Mouse (Mus musculus) 3134 (cell line): ENCODE measurements around the gene Cachd1.

Experiments used
- DNase-seq: peaks from one replicate; pipeline ENCODE4 v3.0.0-alpha.2; 2011; ENCODE audit warnings: low spot score; ENCODE audit not compliant: insufficient read length; ENCODE audit errors: extremely low read depth

The Cachd1 gene

GRCm38 (mm10) chr4:100974455-100975035 is 198.1 kb downstream of the Cachd1 start:
- DNase-seq = no peak

DNA sequence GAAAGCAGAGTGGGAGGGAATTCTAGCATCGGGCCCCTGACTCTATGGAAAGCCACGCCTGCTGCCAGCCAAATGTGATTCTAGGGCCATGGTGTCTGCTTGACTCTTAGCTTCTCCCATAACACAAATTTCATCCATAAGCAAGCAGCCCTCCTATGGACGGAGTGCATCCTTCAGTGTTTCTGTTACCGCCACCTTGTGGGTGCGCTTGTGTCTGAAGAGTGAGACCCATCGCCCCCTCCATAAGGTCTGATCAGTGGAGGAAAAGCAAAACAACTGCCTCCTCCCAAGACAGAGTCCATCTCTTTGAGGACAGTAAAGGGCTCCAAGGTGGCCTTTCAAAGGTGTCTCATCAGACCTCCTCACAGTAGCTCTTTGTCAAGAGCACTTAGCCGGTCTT is 201.0 kb downstream of the Cachd1 start:
- DNase-seq = no peak

DNA sequence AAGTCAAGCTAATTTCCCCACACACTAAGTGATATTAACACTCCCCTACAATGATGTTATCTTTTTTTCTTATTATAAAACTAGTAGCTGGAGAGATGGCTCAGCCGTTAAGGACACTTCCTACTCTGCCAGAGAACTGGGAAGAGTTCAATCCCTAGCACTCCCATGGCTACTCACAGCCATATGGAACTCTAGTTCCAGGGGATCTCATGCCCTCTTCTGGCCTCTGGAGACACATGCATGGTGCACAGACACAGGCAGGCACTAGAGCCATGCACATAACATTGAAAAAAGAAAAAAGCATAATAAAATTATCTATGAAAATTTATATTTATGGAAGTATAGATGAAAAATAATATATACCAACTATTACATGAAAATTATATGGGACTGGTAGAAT is 210.7 kb downstream of the Cachd1 start:
- DNase-seq = no peak

DNA sequence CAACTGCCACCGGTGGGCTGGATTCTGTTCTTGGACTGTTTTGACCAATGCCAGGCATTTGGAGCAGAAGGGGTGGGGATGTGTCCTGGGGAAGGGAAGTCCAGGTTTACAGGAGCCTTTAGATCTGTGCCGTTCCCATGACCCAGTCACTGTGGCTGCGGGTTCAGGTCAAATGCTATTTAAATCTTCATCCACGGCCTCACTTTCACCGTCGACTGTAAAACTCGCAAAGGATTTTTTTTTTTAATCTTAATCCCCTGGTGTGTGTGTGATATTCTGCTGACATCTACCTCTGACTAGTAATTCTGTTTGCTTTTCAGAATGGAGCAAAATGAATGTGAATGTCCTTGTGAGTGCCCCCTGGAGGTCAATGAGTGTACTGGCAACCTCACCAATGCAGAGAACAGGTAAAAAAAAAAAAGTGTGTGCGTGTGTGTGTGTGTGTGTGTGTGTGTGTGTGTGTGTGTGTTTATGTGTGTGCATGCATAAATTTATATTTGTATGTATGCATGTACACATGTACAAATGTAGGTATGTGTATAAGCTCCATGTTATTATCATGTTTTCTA is 211.8 kb downstream of the Cachd1 start:
- DNase-seq = no peak

GRCm38 (mm10) chr4:100990996-100991395 is 214.5 kb downstream of the Cachd1 start:
- no peak for DNase-seq

DNA sequence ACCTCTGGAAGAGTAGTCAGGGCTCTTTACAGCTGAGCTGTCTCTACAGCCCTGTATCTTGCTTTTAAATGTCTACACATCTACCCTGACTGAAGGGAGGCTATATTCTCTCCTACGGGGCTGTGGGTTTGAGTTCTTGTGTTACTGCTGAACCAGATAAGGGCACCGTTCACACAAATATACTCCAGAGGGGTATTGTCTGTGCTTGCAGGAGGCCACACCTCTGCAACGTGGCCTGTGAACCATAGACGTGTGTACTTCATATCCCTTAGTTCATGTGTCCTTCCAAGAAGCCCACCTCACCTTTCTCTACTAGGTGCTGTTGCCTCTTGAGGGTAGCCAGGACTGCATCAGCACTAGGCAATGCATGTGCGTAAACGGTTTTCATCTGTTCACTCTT is 215.6 kb downstream of the Cachd1 start:
- DNase-seq = no peak

GRCm38 (mm10) chr4:100994442-100995255 is 218.2 kb downstream of the Cachd1 start:
- DNase-seq = no peak

- no peak for DNase-seq
Measured at GRCm38 (mm10) chr4:100995617-100996016, 219.1 kb downstream of the Cachd1 start.

GRCm38 (mm10) chr4:100996060-100996651 is 219.7 kb downstream of the Cachd1 start:
- DNase-seq = no peak

DNA sequence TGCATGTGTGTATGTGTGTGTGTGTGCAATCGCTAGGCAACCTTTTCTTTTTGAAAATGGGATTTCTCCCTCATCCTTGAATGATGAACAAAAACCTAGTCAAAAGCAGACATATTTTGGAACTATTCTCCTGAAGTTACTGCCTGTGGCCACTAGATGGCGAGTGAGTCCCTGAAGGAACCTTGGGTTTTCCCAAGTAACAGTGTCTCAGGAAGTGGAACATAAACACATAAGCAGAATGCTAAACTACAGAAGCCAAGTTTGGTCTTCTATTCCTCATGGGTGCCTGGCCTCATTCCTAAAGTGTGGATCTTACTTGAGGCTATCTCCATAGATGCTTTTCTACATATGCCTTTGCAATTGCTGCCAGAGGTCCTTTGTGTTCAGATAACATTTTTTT is 221.7 kb downstream of the Cachd1 start:
- no peak for DNase-seq

GRCm38 (mm10) chr4:100998906-100999305 is 222.4 kb downstream of the Cachd1 start:
- DNase-seq = no peak

DNA sequence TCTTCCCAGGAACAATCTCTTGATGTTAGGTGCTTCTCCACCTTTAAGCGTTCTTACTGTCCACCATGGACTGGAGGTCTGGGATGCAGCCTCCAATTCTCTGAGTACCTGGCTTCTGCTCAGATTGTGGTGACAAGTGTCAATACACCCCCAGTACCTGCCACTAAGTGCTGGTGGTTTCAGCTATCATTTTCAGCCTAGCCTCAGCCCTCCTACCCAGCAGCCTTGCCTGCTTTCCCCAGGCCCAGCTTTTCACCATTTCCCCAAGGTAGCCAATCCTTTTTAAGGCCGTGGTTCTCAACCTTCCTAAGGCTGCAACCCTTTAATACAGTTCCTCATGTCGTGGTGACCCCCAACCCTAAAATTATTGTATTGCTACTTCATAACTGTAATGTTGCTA is 224.1 kb downstream of the Cachd1 start:
- no peak for DNase-seq

GRCm38 (mm10) chr4:101001073-101001472 is 224.6 kb downstream of the Cachd1 start:
- no peak for DNase-seq

GRCm38 (mm10) chr4:101002961-101003360 is 226.5 kb downstream of the Cachd1 start:
- no peak for DNase-seq

- DNase-seq = no peak
Measured at GRCm38 (mm10) chr4:101008362-101008769, 231.9 kb downstream of the Cachd1 start.

DNA sequence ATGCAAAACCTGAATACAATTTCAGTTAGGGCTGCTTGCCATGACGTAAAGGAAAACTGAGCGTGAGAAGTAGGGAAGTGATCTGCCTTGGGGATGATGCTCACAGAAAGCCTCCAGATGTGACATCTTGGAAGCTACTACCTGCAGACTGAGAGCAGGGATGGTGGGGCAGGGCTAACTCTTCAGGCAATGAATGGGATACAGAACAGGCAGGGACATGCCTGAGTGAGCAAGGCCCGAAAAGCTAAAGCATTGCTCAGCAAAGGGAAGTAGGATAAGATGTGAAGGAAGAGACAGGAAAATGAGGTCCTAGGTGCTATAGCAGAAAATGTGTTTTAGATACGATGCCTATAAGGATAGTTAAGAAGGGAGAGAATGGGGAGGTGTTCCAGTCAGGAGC is 232.6 kb downstream of the Cachd1 start:
- no peak for DNase-seq

- DNase-seq = no peak
Measured at GRCm38 (mm10) chr4:101017806-101018205, 241.3 kb downstream of the Cachd1 start.

DNA sequence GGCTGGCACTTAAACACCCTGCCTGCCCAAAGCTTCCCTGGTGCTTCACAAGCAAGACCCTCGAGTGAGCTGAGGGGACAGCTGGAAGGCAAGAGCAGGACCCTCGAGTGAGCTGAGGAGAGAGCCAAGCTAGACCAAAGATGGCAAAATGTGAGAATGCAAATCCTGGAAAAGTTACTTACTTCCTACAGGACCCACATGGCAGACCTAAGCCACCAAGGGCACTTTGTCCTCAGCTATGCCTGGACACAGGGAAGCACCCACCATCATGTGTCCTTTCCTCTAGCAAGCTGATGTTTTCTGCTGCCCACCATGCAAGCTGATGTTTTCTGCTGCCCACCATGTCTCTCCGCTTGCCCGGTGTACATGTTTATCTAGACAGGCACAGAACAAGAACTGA is 244.1 kb downstream of the Cachd1 start, which contains the start of gene Gm10577:
Gm10577 (minus strand) TSS at position 101 of the 400 bp plus-strand sequence.
- DNase-seq = no peak

DNA sequence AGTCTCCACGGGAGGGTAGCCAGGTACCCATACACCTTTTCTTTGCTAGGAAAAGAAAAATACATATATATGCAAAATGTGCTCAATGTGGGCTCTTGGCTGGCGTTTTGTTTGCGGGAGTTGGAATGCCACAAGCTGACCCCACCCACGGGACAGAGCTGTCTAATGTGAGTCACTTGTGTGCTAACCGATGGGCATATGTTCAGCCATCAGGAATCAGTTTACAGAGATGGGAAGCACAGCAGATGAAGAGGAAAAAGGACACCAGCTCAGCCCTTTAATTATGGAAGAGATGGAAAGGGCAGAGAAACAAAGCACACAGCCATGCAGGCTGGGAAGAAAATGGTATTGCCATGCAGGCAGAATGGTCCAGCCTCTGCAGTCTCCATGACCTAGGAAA is 250.1 kb downstream of the Cachd1 start:
- no peak for DNase-seq

DNA sequence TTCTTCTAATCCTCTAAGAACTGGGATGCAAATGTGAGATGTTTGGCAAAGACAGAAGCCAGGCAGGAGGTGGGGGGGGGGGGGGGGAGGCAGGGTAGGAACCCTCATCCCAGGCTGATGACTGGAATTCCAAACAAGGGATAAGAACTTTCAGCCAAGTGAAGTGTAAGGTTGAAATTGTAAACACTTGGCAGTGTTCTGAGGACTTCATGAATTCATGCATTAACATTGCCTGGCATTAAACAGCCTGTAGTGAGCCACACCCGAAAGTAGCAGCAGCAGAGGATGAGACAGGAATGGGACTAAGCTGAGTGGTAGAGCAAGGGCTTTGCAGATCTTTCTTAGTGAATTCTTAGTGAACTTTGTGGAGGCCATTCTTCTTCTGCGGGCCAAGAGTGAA is 250.5 kb downstream of the Cachd1 start:
- no peak for DNase-seq

GRCm38 (mm10) chr4:101027852-101028411 is 251.5 kb downstream of the Cachd1 start:
- no peak for DNase-seq
